Mouse (Mus musculus) spleen, adult 2 months (tissue): ENCODE measurements at regions not wholly inside any gene's neighbourhood (a gene's known extent, or its start where the extent isn't known, plus 50 kb on each side); places are given as distances from the start of the nearest gene placed in this dataset.

Source experiments
- CTCF ChIP-seq: fragments of 200-500 bp; IDR thresholded peaks from 2 replicates; pipeline ENCODE4 v1.5.1; 2011; ENCODE audit warnings: mild to moderate bottlenecking, inconsistent platforms; ENCODE audit not compliant: insufficient read depth, insufficient read length, insufficient replicate concordance; ENCODE audit errors: extremely low read depth
- POLR2A ChIP-seq: fragments of 200-500 bp; IDR thresholded peaks from 2 replicates; pipeline ENCODE4 v1.6.1; 2011; ENCODE audit warnings: low read depth, low read length, inconsistent platforms

DNA sequence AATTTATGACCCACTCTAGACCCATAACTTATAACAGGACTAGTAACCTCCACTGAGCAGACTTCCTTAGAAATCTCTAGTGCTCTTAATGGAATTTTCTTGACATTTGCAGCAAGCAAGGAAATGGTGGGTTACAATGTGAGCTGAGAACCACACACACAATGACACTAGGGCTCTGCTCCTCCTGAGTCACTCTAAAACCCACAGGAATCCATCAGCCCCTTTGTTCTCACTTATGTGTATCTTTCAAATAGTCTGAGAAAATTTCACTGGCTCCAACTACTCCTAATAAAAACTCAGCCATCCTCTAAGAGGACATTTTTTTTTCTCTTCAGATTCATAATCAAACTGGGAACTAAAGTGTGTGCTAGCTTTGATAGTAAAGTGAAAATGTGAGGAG is 101.0 kb upstream of the Pitrm1 start:
- TF ChIP-seq POLR2A (no peak), CTCF (no peak)
